Mouse (Mus musculus) Muller cell, postnatal 12 days (primary cell): ENCODE measurements around the gene Rsc1a1.
A peak's percentile ranks its signal among the peaks of the same experiment; 100 is the strongest.

Experiments
- DNase-seq: peaks from one replicate; pipeline ENCODE4 v3.0.0-alpha.2; 2015; ENCODE audit errors: inconsistent ontology term

The Rsc1a1 gene

DNA sequence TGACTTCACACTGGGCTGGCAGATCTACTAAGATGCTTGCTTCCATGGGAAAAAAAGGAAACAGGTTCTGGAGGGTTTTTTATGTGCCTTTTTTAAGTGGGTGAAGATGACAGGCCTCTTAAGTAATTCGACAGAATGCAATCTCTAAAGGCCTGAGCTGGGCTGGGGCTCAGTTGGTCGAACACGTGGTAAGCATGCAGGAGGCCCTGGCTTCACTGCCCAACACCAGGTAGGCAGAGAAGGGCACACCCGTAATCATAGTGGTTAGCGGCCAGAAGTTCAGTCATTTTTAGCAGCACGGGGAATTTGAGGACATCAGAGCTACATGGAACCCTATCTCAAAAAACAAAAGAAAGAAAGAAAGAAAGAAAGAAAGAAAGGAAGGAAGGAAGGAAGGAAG, 30.9 kb downstream of the Rsc1a1 start:
- no peak for DNase-seq

DNA sequence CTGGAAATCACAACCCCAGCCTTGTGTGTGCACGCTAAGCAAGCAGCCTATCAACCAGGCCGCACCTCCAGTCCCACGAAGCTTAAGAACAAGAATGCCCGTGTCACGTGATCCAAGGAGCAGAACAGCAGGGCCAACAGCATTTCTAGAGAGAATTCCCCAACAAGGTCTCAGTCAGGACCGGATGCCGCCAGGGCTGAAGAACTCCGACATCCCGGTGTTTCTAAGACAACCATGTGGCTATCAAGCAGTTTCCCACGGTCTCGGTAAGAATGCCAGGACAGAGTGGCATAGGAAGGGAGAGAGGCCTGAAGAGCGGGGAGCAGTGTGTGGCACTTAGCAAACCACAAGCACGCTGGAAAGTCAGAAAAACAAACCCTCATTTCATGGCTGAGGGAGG, 31.6 kb downstream of the Rsc1a1 start:
- DNase-seq = no peak

DNA sequence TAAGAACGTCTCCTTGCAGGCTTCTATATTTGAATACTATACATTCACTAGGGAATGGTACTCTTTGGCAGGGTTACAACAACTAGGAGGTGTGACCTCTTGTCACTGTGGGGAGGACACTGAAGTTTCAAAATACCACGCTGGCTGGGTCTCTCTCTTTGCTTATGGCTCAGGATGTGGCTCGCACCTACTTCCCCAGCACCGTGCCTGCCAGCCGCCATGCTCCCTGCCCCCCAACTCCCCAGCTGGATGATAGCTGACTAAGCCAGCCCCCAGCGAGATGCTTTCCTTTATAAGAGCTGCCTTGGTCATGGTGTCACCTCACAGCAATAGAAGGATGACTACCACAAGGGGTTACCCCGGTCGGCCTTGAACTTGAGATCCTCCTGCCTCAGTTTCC, 32.4 kb downstream of the Rsc1a1 start:
- no peak for DNase-seq

DNA sequence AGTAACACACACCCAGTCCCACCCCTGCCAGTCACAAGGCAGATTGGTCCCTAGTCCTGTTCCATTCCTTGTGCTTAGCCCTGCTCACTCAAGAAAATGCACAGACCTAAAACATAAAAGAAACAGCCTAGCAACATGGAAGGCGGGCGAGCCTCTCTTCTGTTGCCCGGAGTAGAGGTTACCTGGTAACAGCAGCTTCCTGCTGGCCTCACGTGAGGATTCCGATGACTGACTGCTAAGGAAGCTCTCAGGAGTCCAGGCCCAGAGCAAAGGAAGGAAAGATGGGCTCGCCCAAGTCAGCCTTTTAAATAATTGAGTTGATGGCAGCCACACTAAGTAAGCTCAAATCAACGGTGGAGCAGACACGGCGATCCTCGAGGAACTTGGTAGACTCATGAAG, 33.5 kb downstream of the Rsc1a1 start:
- no peak for DNase-seq

DNA sequence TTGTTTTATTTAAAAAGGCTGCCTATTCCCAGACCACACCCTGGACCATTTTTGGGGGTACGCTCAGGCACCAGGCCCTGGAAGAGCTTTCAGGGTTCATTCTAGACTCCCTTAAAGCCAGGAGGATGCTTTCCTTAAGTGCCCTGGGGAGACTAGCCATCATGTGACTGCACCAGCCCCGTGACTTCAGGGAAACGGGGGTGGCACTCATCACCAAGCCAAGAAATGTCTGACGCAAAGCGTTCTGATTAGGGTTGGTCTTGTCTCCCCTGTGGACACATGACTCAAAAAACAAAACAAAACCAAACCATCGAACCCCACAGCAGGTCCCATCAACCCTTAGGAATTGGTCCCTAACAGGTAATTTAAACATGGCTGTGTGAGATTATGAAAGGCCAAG, 34.1 kb downstream of the Rsc1a1 start:
- no peak for DNase-seq

DNA sequence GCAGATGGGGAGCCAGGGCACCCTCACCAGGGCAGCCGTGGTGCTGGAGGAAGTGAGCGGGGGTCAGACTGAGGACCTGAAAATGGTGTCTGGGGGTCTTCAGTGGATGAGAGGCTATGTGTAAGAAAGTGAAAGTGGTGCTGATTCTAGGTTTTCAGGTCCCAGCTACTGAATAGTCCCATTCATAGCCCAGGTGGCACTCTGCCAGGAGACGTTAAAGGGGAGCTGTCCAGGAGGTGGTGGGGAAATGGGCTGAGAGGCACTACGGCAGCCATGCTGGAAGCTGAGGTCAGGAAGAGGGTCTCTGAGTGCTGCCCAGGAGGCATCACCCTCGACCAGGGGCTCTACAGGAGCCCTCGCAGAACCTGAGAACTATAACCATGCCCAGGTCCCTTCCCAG, 36.2 kb downstream of the Rsc1a1 start:
- peak; percentile 78 for DNase-seq

DNA sequence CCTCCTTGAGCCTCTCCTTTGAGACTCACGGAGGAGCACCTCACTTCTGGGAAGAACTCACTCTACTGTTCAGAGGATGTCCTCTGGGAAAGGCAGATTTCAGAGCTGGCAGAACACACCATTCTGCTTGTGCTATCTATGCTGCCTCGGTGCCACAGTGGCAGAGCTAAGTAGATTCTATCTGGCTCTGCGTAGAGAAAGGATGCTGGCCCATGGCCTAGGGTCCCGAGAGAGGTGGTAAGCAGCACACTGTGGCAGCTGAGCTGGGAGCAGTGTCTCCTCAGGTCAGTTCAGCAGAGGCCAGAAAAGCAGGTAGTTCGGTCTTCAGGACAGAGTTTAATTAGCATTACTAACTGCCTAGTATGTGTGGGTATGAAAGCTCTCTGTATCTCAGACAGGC, 37.1 kb downstream of the Rsc1a1 start:
- DNase-seq = no peak

DNA sequence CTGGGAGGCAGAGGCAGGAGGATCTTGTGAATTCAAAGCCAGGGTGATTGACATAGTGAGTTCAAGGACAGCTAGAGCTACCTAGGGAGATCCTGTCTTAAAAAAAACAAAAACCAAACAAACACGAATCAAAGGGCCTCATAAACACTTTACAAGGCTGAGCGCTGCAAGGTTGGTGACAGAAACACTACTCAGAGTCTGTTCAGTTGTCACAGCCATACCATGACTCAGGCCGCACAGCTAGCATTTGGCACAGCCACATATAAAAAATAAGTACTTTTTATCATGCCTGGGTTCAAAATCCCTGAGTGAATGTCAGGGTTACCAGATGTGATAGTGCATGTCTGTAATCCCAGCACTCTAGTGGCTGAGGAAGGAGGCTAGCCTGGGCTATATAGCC, 38.2 kb downstream of the Rsc1a1 start:
- DNase-seq = no peak

DNA sequence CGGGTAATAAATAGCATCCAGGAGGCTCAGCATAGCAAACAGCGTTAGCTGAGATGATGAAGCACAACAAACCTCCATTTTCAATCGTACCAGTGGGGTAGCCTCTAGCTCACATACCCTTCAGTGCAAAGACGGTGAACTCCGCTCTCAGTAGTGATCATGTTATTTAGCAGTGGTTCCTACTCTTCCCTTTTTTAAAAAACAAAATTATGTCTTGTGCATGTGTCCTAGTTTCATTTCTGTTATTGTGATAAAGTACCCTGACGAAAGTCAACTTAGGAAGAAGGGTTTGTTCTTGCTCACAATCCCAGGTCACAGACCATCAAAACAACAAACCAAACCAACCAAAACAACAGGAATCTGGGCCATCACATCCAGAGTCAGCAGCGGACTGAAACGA, 39.4 kb downstream of the Rsc1a1 start:
- DNase-seq = no peak

DNA sequence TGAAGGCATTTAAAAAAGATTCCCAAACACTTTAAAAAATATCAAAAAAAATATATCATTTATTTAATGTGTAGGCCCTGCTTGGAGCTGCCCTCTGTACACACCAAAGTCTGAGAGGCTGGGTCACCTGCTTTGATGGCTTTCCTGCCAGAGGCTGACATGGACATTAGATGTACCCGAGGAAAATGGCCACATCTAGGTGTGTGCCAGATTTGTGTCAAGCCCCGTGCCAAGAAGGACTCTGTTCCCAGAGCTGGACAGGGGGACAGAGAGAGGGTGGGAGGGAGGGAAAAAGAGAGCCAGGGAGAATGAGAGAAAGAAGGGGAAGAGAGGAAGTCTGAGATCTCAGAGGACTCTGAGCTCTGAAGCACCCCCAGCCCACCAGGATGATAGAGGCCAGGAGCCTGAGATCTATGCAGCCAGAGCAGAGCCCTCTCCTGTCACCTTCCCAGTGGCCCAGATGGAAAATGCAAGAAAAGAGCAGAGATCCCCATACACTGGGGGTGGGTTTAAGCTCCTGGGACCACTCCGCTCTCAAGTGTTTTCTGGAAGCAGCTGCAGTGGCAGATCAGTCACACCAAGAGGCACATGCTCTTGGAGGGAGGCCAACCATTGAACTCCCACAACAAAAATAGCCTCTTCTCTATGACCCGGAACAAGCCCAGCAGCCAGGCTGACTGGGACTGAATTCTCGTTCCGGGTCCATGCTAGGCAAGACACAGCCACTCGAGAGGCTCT, 42.1 kb downstream of the Rsc1a1 start:
- DNase-seq = peak; percentile 77

DNA sequence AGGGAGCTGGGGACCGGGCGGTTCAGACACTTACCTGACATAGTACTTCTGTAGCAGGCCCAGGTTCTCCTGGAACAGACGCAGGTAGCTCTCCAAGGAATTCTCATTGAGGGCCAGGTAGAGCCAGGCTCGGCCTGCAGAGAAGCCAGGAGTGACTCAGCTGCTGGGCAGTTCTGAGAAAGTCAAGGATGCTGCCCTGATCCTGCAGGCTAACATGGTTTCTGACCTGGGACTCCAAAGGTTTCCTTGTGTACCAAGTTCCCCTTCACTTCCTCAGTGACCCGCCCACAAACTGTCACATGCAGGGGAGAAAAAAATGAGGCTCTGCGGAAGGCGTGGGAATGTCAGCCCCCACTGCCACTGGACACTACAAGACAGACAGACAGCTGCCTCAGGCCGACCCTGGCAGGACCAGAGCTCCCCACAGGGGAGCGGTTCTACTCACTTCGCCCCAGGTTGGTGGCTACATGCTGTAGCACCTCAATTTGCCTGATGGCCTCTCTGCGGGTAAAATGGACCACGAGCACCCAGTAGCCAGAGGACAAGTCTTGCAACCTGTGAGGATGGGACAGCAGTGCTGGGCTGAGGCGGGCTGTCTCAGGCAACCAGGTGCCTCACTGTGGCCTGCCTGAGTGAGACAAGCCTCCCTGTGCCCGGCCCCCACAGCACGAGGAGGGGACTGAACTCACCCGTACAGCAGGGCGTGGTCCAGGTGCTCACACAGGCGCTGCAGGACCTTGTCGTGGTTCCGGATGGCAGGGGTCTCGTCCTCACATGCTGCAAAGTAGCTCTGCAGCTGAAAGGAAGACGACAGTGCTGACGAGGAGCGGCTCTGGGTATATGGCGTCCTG, 43.2 kb downstream of the Rsc1a1 start:
- no peak for DNase-seq

DNA sequence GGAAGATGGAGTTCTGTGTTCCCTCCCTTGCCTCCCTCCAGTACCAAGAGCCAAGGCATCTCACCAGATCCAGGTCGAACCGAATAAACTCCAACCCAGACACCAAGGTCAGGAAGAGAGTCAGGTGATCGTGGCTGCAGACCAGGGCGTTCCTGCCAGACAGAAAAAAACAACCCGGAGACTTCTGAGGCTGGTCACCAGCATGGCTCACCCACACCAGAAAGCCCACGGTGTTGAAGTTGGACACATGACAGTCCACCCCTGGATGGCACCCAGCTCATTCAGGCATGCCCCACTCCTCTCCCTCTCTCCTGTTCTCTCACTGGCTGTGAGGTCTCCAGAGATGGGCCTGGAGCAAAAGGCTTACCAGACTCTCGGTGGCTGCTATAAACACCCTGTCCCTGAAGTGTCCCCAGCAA, 44.0 kb downstream of the Rsc1a1 start:
- peak; percentile 37 for DNase-seq

DNA sequence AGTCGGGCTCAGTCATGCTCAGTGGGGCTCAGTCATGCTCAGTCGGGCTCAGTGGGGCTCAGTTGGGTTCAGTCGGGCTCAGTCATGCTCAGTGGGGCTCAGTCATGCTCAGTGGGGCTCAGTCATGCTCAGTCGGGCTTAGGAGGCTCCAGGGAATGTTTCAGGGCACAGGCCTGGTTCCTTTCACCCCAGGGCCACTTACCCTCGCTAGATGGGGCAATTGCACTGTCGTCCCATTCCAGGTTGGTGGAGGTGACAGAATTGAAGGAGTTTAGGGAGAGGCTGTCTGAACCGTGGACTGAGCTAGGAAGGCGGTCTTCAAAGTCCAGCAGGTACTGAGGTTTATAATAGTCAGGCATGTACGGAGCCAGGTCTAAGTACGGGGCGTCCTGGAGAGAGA, 45.9 kb downstream of the Rsc1a1 start:
- no peak for DNase-seq

DNA sequence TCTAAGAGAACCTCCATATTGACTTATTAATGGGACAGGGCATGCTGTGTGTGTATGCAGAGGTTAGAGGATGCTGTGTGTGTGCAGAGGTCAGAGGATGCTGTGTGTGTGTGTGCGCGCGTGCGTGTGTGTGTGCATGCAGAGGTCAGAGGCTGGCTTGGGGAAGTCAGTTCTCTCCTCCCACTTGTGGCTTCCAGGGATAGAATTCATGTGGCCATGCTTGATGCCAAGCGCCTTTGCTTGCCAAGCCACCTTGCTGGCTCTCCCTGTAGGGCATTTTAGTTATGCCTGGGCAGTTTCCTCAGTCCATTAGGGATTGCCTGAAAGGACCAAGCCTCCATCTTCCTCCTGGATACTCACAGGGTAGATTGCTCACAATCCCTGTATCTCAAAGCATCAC, 48.7 kb downstream of the Rsc1a1 start:
- DNase-seq = no peak

DNA sequence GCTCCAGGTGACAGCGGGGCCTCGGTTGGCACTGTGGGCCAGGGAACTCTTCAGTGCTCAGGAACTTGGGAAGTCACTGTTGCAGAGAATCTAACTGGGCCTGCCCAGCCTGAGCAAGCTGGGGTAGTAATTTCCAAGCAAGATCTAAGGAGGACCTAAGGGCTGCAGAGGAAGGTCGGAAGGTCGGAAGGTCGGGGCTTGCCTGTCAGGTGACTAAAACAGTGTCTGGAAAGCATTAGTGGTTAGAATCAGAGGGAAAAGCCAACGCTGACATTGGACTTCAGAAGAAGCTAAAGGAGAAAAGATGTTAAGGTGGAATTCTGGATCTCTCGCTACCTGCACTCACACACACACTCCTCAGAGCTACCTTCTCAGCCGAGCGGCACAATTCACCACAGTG, 49.4 kb downstream of the Rsc1a1 start:
- no peak for DNase-seq
